Mouse (Mus musculus): Measurements from ENCODE around the gene Ptprg.

GRCm38 (mm10) chr14:11534456-11534855 lies 18.9 kb upstream of the Ptprg start:
- TF ChIP-seq CTCF (IDR thresholded peaks at IDR 0.05; ENCODE audit: control insufficient read depth, insufficient read depth, insufficient replicate concordance, low read depth, low read length) (no peak), POLR2A (IDR thresholded peaks at IDR 0.05; ENCODE audit: control insufficient read depth, low read depth, low read length) (no peak)
